Mouse (Mus musculus) liver, postnatal 0 days (tissue): ENCODE measurements at regions not wholly inside any gene's neighbourhood (a gene's known extent, or its start where the extent isn't known, plus 50 kb on each side); places are given as distances from the start of the nearest gene placed in this dataset.

ENCODE experiments used
- CTCF ChIP-seq: sonication (generic); IDR thresholded peaks from 2 replicates; pipeline ENCODE4 v1.5.1; 2016; ENCODE audit warnings: antibody characterized with exemption, low read depth
- EP300 ChIP-seq: IDR thresholded peaks from 2 replicates; pipeline ENCODE4 v1.6.1; 2016; ENCODE audit warnings: antibody characterized with exemption, low read depth, mild to moderate bottlenecking

GRCm38 (mm10) chr14:98589846-98590245 lies 404.3 kb downstream of the Rpl36a-ps1 start:
- no peak for TF ChIP-seq EP300
- TF ChIP-seq CTCF = peak; percentile 21; the same call in 1 of the 2 replicates
